9 mouse cellular contexts compared by ENCODE assay signal in genomic region chr11:74946348-74946747, GRCm38 (mm10). TPM values are rescaled to one million over a fixed set of nuclear protein-coding genes. Genes with fewer than 3 reads are reported as not detected.
DNase-seq lines count a peak whose midpoint lies in the region; ATAC-seq and TF ChIP-seq lines count a peak whose summit lies in the region.
"Had no signal": no experiment of that assay in that cellular context is flagged by ENCODE, and none has a peak within 500 bp of the region (broad histone marks: within the 10 kb centered on the region; RNA-seq: fewer than 3 reads in every experiment).

No protein-coding gene starts in this region.

- peak; percentile 11 to 20 for DNase-seq in cerebellum, adult 18-20 months
- DNase-seq in cerebellum, adult 9-11 months = no peak
- peak; percentile 29 for DNase-seq in layer of hippocampus, adult 11-12 months (ENCODE audit: low spot score)
- no peak for DNase-seq in layer of hippocampus, postnatal 25 days (ENCODE audit: extremely low spot score in 1 of 2, low spot score in 1 of 2)
- no peak for DNase-seq in Patski (ENCODE audit: low read depth, low spot score)
- peak; percentile 78 for DNase-seq in induced T-regulatory cell, adult 2 months (ENCODE audit: low read depth)
- DNase-seq in right cerebral cortex, postnatal 36 days (ENCODE audit: low spot score in 2 of 2) = no peak
- no peak for DNase-seq in Muller cell, postnatal 12 days (ENCODE audit: inconsistent ontology term)

- CTCF ChIA-PET in Patski (lab: Charles Lee) = interaction anchor here (0.8 to 2.1 kb wide), 6 partner anchors 9 to 224 kb away, joined by 3 to 9 read pairs (median 3); no protein-coding TSS in a partner anchor

- in situ Hi-C loops in Patski (cut with MboI; ENCODE audit: low pct_unique_long_range_greater_than_20kb) = no loop called here

- H3K27me3 ChIP-seq in Patski = no peaks in the 10 kb centered on the region
- H3K27me3 ChIP-seq: lung, embryonic 15.5 days had no signal

- TF ChIP-seq CTCF in Patski (IDR thresholded peaks at IDR 0.05) = peak; percentile 73

- no peak for ATAC-seq in Patski

- POLR2A ChIA-PET in Patski (lab: Charles Lee) = no interaction called here

RNA-seq across cellular contexts. Expression of gene Srr, which starts 20.6 kb away (rescaled TPM):
- 100 to 1,000 TPM; 108 to 109 TPM for total RNA-seq in layer of hippocampus, postnatal 25 days (2021)
- 28.5 TPM for polyA plus RNA-seq in Patski (2021)

RNA-seq across cellular contexts. Expression of gene Smg6, which starts 20.7 kb away (rescaled TPM):
- 10 to 100 TPM; 27.9 to 31.2 TPM for total RNA-seq in layer of hippocampus, postnatal 25 days (2021)
- polyA plus RNA-seq in Patski (2021) = 20.5 TPM

RNA-seq across cellular contexts. Expression of gene Tsr1, which starts 48.5 kb away (rescaled TPM):
- total RNA-seq in layer of hippocampus, postnatal 25 days (2021) = 10 to 100 TPM; 32.6 to 32.9 TPM
- polyA plus RNA-seq in Patski (2021) = 38.2 TPM

RNA-seq across cellular contexts. Expression of gene Sgsm2, which starts 49.5 kb away (rescaled TPM):
- total RNA-seq in layer of hippocampus, postnatal 25 days (2021) = 10 to 100 TPM; 82.9 to 86.4 TPM
- 27.0 TPM for polyA plus RNA-seq in Patski (2021)

Comparison
In these comparisons a context has a peak if more than half of its experiments do, and no peak if none do; other contexts are left out.
1. DNase-seq: peak in cerebellum, adult 18-20 months (2 of 2), layer of hippocampus, adult 11-12 months (single experiment) and induced T-regulatory cell, adult 2 months (single experiment); none in cerebellum, adult 9-11 months (single experiment), layer of hippocampus, postnatal 25 days (0 of 2), Patski (single experiment), right cerebral cortex, postnatal 36 days (0 of 2) and Muller cell, postnatal 12 days (single experiment).